Mouse (Mus musculus) adrenal gland, postnatal 14 days (tissue): Measurements from ENCODE around the gene Shisal1. TPM values are rescaled to one million over a fixed set of nuclear protein-coding genes. Genes with fewer than 3 reads are reported as not detected.

ENCODE experiments used
- DNase-seq: peaks from one replicate; pipeline ENCODE4 v3.0.0; 2021; ENCODE audit warnings: mixed read lengths
- total RNA-seq: library from RNA; stranded (reverse); gene quantifications from 2 replicates; pipeline ENCODE4 v1.2.3, GENCODE M21; 2021

The Shisal1 gene
- total RNA-seq, 1 experiment from 2014 or later = 1.8 TPM

- DNase-seq = no peak
Observed at GRCm38 (mm10) chr15:84427624-84428023, 19.3 kb downstream of the Shisal1 start.

GRCm38 (mm10) chr15:84425733-84426132 is 21.2 kb downstream of the Shisal1 start:
- DNase-seq = peak; percentile 63

- DNase-seq = peak; percentile 34
Observed at GRCm38 (mm10) chr15:84423781-84424180, 23.1 kb downstream of the Shisal1 start.

DNA sequence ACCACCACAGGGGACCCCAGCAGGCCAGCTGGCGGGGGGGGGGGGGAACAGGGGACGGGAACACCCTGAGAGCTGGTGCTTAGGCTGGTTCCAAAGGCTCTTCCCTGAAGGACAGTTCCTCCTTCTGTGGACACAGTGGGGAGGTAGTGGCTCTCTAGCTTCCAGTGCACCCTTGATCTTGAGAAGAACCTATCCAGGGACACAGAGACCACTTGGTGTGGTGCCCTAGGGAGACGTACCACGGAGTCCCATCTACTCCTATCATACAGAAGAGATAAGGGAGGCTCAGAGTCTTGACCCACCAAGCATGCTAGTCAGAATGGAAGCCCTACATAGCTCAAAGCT is 28.7 kb downstream of the Shisal1 start:
- no peak for DNase-seq

DNA sequence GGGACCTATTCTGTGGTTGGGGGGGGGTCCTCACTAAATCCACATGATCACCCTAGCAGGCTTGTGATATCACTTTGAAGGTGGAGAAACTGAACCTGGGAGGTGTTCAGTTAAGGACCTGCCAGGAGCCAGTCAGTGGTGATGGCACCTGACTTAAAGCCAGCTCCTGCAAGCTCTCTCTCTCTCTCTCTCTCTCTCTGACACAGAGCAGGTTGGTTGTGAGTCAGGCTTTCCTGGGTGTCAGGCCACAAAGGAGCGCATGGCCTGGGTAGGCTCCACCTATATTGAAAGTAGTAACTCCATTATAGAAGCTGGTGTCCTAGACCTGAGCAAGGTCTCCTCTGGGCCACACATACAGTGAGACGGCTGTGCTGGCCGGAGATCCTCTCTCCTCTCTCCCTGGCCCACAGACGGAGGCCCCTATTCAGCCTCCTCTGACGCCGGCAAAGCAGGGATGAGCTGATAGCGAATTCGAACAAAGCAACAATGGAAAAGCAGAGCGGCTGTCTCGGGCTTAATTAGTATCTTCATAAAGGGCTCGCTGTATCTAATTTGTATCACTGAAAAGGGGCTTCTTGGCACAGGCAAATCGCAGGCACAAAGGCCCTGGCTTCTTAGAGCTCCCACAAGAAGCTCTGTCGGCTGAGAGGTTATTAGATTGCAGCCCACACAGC is 29.2 kb downstream of the Shisal1 start:
- no peak for DNase-seq

- DNase-seq = no peak
Observed at GRCm38 (mm10) chr15:84417017-84417416, 29.9 kb downstream of the Shisal1 start.

DNA sequence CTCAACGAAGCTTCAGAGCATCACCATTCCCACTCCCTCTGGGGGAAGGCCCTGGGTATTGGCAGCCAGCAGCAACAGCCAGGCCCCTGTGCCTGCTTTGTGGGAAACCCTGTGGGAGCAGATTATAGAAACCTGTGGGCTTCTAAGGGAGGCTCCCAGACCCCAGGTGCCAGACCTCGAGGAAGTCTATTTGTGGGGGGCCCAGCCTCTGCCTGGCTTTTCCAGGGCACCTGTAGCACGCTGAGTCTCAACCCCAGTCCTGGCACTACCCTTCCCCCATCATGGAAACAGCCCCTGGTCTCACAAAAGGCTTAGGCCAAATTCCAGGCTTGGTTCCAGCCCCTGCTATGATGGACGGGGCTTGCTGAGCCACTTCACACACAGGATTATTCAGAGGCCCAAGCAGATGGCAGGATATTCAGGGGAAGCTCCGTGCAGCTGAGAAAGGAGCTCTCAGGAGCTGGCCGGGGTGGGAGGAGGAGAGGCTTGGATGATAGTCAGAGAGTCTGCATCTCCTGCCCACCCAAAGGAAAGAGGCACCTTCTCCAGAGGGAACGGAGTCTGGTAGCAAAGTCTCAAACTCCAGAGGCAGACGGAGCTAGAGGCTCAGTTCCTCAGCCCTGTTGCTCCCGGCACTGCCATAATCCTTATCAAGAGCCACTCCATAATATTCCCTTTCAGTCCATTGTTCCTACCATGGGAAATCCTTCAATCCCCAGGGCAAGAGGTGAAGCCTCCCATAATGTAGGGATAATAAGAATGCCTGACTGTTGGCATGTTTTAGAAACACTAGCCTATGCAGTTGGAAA is 32.7 kb downstream of the Shisal1 start:
- no peak for DNase-seq

GRCm38 (mm10) chr15:84412409-84412808 is 34.5 kb downstream of the Shisal1 start:
- peak; percentile 92 for DNase-seq

GRCm38 (mm10) chr15:84410052-84410451 is 36.8 kb downstream of the Shisal1 start:
- DNase-seq = no peak

DNA sequence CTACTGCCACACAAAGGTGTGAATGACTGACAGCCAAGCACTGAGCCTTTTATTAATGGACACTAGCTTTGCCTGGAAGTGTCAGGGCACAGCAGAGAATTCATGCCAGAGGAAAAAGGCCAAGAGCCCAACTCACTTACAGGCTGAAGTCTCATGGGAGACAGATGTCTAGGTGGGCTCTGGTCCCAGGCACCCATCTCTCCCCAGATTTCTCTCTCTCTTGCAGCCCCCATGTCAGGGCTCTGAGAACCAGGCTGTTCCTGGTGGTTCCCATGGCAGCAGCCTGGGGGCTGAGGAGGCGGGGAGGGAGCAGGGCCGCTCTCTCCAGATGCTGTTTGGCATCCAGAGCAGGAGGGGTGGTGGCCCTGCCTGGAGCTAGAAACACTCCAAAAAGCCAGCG is 38.3 kb downstream of the Shisal1 start:
- no peak for DNase-seq

- no peak for DNase-seq
Observed at GRCm38 (mm10) chr15:84405759-84406158, 41.1 kb downstream of the Shisal1 start.

DNA sequence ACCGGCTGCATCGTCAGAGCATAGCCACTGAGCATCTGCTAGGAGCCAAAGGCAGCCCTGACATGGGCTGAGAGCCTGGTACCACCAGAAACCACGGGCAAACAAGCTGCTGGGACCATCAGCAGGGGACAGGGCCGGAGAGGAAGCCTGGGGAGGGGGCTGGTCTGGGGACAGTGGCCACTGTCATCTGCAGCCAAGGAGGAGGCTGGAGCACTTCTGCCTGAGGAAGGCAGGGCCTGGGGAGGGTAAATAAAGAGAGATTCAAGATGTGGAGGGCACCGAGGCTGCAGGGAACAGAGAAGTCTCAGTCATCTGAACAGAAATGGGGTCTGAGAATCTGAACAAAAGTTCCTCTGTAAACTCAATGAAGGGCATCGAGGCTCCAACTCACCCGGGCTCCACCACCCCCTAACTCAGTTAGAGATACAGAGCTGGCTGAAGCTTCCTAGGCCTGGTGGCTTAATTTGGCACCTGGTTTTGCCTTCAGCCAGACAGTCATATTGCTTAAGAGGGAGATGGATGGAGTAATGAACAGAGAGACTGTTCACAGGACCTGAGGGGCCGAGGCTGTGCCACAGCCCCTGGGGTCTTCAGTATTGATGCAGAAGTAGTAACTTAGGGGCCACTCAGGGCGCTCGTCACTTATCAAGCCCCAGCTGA is 43.3 kb downstream of the Shisal1 start:
- no peak for DNase-seq

- DNase-seq = no peak
Observed at GRCm38 (mm10) chr15:84398617-84399016, 48.3 kb downstream of the Shisal1 start.

DNA sequence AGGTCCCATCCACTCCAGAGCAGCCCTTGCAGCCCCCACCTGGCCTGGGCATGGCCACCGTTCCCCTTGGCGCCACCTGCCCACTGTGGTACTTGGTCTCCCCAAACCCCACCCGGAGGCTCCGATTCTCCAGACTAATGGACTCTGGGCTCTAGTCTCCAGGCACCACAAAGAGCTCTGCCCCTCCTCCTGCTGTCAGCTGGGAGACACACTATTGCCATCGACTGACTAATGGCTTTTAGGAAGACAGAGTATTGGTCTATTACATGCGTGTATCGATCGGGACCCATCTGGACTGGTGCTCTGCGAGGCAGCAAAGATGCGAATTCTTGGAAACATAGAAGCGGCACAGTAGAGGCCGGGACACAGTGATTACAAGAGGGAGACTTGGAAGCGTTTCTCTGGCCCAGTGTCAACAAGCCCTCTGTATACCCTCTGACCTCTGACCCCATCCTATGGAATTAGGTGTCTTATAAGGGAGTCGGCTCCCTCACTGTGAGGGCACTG is 49.2 kb downstream of the Shisal1 start:
- DNase-seq = no peak

- DNase-seq = no peak
Observed at GRCm38 (mm10) chr15:84395341-84396067, 51.4 kb downstream of the Shisal1 start.

GRCm38 (mm10) chr15:84393341-84393740 is 53.6 kb downstream of the Shisal1 start:
- DNase-seq = no peak

DNA sequence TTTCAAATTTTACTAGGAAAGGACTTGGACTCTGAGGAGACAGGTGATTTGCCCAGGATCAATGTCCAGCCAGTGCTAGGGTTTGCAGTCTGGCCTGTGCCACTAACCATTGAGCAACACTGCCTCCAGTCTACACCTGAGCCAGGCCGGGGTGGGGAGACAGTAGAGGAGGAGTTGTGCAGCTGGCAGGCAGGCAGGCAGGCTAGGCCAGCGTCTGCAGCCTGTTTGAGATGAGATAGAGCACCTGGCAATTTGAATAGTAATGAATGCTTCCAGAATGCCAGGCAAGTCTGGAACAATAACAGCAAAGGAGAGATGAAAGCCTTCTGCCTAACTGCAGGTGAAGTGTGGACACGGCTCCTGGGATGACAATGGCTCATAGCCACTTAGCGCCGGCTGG is 54.1 kb downstream of the Shisal1 start:
- no peak for DNase-seq

DNA sequence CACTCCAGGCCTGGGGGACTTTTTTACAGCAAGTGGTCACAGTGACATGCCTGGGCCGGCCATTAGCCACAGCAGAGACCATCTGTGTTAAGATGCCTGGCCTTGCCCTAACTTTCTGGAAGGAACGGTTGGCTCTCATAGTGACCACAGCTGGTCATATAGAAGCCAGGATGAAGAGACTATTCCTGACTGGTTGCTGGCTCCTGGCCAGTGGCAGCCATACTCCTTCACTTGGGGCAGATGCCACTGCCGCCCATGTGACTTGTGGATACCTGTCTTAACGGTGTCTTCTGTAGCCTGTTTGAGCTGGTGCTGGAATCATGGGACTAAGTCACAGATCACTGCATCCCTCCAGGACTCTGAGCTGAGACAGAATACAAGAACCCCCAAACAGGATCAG is 54.8 kb downstream of the Shisal1 start:
- DNase-seq = no peak

DNA sequence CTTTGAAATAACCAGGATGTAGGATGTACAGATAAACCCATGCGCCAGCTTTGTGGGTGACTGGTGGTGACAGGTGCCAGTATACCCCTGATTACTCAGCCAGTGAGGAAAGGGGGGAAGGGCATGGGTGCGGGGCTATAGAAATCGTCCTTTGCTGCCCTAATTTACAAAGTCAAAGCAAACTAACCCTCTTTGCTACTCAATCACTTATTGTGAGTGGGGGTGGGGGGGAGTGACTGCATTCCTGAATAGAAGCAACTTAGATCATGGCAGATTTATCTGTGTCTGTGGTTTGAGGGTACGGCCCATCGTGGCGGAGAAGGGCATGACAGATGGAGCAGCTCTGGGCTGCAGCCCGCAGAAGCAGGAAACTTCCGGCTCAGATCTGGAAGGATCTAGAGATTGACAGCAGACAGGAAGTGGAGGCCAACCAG is 58.2 kb downstream of the Shisal1 start:
- no peak for DNase-seq

DNA sequence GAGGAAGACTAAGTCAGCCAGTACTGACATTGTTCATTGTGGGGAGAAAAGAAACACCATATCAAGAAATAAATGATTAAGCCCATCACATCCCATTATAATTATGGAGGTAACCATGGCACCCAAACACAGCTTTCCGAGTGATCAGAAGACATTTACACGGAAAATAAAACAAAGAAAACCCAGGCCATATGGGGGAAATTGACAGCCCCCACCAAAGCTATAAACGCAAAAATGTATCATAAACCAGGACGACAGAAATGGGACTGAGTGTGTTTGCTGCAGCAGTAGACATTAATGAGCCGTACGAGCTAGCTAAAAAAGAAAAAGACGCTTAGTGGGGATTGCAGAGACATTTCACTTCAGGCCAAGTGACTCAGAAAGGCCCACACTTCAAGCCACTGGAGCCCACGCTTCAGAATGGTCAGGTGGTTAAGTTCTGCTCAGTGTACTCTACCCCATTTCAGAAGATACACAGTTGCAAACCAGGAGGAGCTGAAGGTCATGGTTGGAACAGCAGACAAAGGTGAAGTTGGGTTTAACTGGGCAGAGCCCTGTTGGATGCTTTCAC is 60.8 kb downstream of the Shisal1 start:
- no peak for DNase-seq

DNA sequence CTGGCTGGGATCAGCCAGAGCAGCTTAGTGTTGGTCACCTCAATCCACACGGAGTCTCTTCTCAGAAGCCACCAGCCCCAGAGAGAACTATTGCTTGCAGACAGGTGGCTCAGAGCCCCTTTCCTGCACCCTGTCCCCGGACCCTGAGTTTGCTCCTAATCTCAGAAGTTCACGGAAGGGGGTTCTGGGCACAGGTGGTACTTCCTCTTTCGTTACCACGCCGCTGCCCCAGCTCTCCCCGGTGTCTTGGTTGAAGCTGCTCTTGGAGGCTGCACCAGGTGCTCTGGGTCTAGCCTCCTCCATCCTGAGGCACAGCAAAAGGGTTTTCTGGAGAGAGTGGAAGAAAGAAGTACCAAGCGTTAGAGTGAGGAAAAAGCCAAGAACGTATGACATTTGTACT is 62.8 kb downstream of the Shisal1 start:
- DNase-seq = no peak

GRCm38 (mm10) chr15:84380181-84380580 is 66.7 kb downstream of the Shisal1 start:
- DNase-seq = peak; percentile 57
